Mouse (Mus musculus): ENCODE data around the gene Phb. TPM values are rescaled to one million over a fixed set of nuclear protein-coding genes. Genes with fewer than 3 reads are reported as not detected.

Gene Phb
- polyA plus RNA-seq, 1 experiment from 2014 or later, result 184 TPM

GRCm38 (mm10) chr11:95635030-95635429, 31.7 kb upstream of the Phb start:
- ATAC-seq (ENCODE audit: low read depth) (no peak), DNase-seq (no peak)
- Histone ChIP-seq H3K27ac (no peak overlapping the region), H3K27me3 (peaks cover 7% of the 10 kb centered on the region), H3K9me3 (replicated peaks) (no peaks in the 10 kb centered on the region), H3K9ac (no peak overlapping the region), H3K4me1 (replicated peaks) (no peaks in the 10 kb centered on the region), H3K36me3 (no peaks in the 10 kb centered on the region), H3K4me2 (no peak overlapping the region), H3K4me3 (replicated peaks) (no peak overlapping the region)
- WGBS (ENCODE audit: insufficient replicate concordance), result 2% methylated on average over 2 of the region's 2 CpGs

GRCm38 (mm10) chr11:95640751-95641150, 26.0 kb upstream of the Phb start:
- H3K27ac ChIP-seq, result no peak overlapping the region
- H3K4me3 ChIP-seq (replicated peaks), result no peak overlapping the region
- H3K27me3 ChIP-seq, result peaks cover 64% of the 10 kb centered on the region
- peaks cover 3% of the 10 kb centered on the region; the same call in 1 of the 2 replicates for H3K4me1 ChIP-seq (replicated peaks)
- DNase-seq (no peak), ATAC-seq (ENCODE audit: low read depth) (no peak)
- H3K36me3 ChIP-seq, result no peaks in the 10 kb centered on the region
- no peaks in the 10 kb centered on the region for H3K9me3 ChIP-seq (replicated peaks)
- H3K4me2 ChIP-seq, result no peak overlapping the region
- H3K9ac ChIP-seq, result no peak overlapping the region
- 32% methylated on average over 2 of the region's 2 CpGs for WGBS (ENCODE audit: insufficient replicate concordance)

DNA sequence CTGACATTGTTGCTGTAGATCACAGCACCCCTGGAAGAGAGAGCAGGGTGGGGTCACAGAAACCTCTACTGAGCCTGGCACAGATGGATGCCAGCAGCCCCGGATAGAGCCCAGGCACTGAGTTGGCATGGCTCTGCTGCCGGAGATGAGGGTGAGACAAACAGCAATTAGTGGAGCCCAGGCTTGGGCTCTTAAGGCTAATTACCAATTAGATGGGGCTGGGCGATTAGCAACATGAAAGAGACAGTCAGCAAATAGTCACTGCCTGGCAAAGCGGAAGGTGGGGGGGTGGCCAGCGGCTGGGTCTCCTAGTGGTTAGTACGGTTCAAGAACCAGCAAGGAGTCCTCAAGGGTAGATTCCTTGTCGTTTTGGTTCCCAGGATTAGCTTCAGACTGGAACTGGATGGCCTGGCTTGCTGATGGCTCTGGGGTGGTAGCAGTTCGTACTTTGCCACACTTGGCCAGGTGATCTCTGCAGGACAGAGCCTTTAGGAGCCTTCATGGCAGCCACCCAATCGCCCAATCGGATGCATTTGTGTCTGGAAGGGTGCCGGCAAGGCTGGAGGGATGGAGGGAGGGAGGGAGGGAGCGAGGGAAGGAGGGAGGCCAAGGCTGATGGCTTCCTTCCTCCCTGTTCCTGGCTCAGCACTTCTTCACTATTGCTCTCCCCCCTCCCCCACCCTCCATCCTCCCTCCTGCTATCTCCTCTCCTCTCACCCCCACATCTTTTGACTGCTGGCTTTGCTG, 24.1 kb upstream of the Phb start:
- no peaks in the 10 kb centered on the region for H3K9me3 ChIP-seq (replicated peaks)
- H3K4me3 ChIP-seq (replicated peaks), result no peak overlapping the region
- H3K36me3 ChIP-seq, result no peaks in the 10 kb centered on the region
- DNase-seq (no peak), ATAC-seq (ENCODE audit: low read depth) (no peak)
- H3K4me1 ChIP-seq (replicated peaks), result peaks cover 4% of the 10 kb centered on the region; the same call in 1 of the 2 replicates
- H3K27me3 ChIP-seq, result peaks cover 83% of the 10 kb centered on the region
- H3K4me2 ChIP-seq, result no peak overlapping the region
- no peak overlapping the region for H3K27ac ChIP-seq
- H3K9ac ChIP-seq, result no peak overlapping the region
- WGBS (ENCODE audit: insufficient replicate concordance), result 31% methylated on average over 9 of the region's 12 CpGs

GRCm38 (mm10) chr11:95643856-95644255, 22.9 kb upstream of the Phb start:
- ATAC-seq (ENCODE audit: low read depth), result no peak
- H3K36me3 ChIP-seq, result no peaks in the 10 kb centered on the region
- H3K4me1 ChIP-seq (replicated peaks), result peaks cover 4% of the 10 kb centered on the region; the same call in 1 of the 2 replicates
- H3K27me3 ChIP-seq, result peaks cover 90% of the 10 kb centered on the region
- no peak overlapping the region for H3K4me2 ChIP-seq
- WGBS (ENCODE audit: insufficient replicate concordance), result 46% methylated on average over 5 of the region's 5 CpGs
- H3K4me3 ChIP-seq (replicated peaks), result no peak overlapping the region
- H3K9me3 ChIP-seq (replicated peaks), result no peaks in the 10 kb centered on the region
- no peak overlapping the region for H3K9ac ChIP-seq
- DNase-seq, result no peak
- no peak overlapping the region for H3K27ac ChIP-seq

- Histone ChIP-seq H3K4me1 (replicated peaks) (peaks cover 4% of the 10 kb centered on the region; the same call in 1 of the 2 replicates), H3K27ac (no peak overlapping the region), H3K4me2 (no peak overlapping the region), H3K4me3 (replicated peaks) (no peak overlapping the region), H3K9me3 (replicated peaks) (no peaks in the 10 kb centered on the region), H3K27me3 (peaks cover 93% of the 10 kb centered on the region), H3K36me3 (no peaks in the 10 kb centered on the region), H3K9ac (no peak overlapping the region)
- 49% methylated on average over 7 of the region's 7 CpGs for WGBS (ENCODE audit: insufficient replicate concordance)
- no peak; the same call in 1 of the 2 replicates for ATAC-seq (ENCODE audit: low read depth)
- DNase-seq, result no peak
Observed at GRCm38 (mm10) chr11:95644381-95644780, 22.4 kb upstream of the Phb start.

GRCm38 (mm10) chr11:95645397-95646153, 21.2 kb upstream of the Phb start:
- ATAC-seq (ENCODE audit: low read depth) (no peak), DNase-seq (no peak)
- Histone ChIP-seq H3K4me3 (replicated peaks) (no peak overlapping the region), H3K27ac (no peak overlapping the region), H3K4me2 (no peak overlapping the region), H3K4me1 (replicated peaks) (peaks cover 4% of the 10 kb centered on the region; the same call in 1 of the 2 replicates), H3K36me3 (no peaks in the 10 kb centered on the region), H3K9ac (no peak overlapping the region), H3K27me3 (peaks cover 85% of the 10 kb centered on the region), H3K9me3 (replicated peaks) (no peaks in the 10 kb centered on the region)
- 4% methylated on average over 36 of the region's 36 CpGs for WGBS (ENCODE audit: insufficient replicate concordance)

DNA sequence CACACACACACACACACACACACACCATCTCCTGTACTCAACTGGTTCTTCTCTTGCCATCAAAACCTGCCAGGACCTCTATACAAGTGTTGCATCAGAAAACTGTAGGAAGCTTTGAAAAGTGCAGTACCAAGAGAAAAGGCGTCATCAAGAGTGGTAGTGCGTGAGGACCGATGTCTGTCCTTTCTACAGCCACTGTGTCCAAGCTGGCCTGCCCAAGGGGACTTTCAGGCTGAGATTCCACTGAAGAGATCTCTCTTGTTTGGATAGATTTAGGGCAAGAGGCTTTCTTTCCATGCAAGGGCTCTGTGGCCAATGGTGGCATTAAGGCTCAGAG, 20.6 kb upstream of the Phb start:
- Histone ChIP-seq H3K9ac (no peak overlapping the region), H3K27ac (no peak overlapping the region), H3K4me1 (replicated peaks) (peaks cover 4% of the 10 kb centered on the region; the same call in 1 of the 2 replicates), H3K36me3 (no peaks in the 10 kb centered on the region), H3K27me3 (peaks cover 85% of the 10 kb centered on the region), H3K4me2 (no peak overlapping the region), H3K4me3 (replicated peaks) (no peak overlapping the region), H3K9me3 (replicated peaks) (no peaks in the 10 kb centered on the region)
- DNase-seq (no peak), ATAC-seq (ENCODE audit: low read depth) (no peak)
- 44% methylated on average over 3 of the region's 3 CpGs for WGBS (ENCODE audit: insufficient replicate concordance)

- ATAC-seq (ENCODE audit: low read depth), result no peak
- no peak overlapping the region for H3K4me3 ChIP-seq (replicated peaks)
- H3K27ac ChIP-seq, result no peak overlapping the region
- 41% methylated on average over 3 of the region's 3 CpGs for WGBS (ENCODE audit: insufficient replicate concordance)
- peaks cover 4% of the 10 kb centered on the region; the same call in 1 of the 2 replicates for H3K4me1 ChIP-seq (replicated peaks)
- H3K4me2 ChIP-seq, result no peak overlapping the region
- DNase-seq, result no peak
- H3K36me3 ChIP-seq, result no peaks in the 10 kb centered on the region
- H3K9me3 ChIP-seq (replicated peaks), result no peaks in the 10 kb centered on the region
- peaks cover 81% of the 10 kb centered on the region for H3K27me3 ChIP-seq
- H3K9ac ChIP-seq, result no peak overlapping the region
Observed at GRCm38 (mm10) chr11:95647791-95648190, 19.0 kb upstream of the Phb start.

GRCm38 (mm10) chr11:95648827-95649226, 17.9 kb upstream of the Phb start:
- H3K27ac ChIP-seq, result no peak overlapping the region
- no peaks in the 10 kb centered on the region for H3K36me3 ChIP-seq
- no peaks in the 10 kb centered on the region for H3K9me3 ChIP-seq (replicated peaks)
- H3K27me3 ChIP-seq, result peaks cover 76% of the 10 kb centered on the region
- H3K9ac ChIP-seq, result no peak overlapping the region
- 0 out of 2 replicates have a peak, but pooled peaks cover 4% of the 10 kb centered on the region for H3K4me1 ChIP-seq (replicated peaks)
- DNase-seq (peak; percentile 29), ATAC-seq (ENCODE audit: low read depth) (no peak)
- no peak overlapping the region for H3K4me3 ChIP-seq (replicated peaks)
- no peak overlapping the region for H3K4me2 ChIP-seq
- WGBS (ENCODE audit: insufficient replicate concordance), result 3% methylated on average over 4 of the region's 4 CpGs

DNA sequence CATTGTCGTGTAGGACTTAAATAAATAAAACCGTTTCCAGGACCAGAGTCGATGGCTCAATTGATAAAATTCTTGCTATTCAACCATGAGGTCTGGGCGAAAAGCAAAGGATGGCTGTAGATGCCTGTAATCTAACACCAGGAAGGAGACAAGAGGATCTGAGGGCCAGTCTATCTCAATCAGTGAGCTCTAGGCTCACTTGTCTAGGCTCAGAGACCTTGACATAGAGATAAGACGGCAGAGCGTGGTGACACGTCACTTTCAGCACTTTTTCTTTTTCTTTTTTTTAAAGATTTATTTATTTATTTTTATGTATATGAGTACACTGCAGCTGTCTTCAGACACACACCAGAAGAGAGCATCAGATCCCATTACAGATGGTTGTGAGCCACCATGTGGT, 17.2 kb upstream of the Phb start:
- H3K4me3 ChIP-seq (replicated peaks), result no peak overlapping the region
- no peak overlapping the region for H3K9ac ChIP-seq
- H3K4me2 ChIP-seq, result no peak overlapping the region
- H3K27ac ChIP-seq, result no peak overlapping the region
- ATAC-seq (ENCODE audit: low read depth), result no peak
- WGBS (ENCODE audit: insufficient replicate concordance), result 37% methylated on average over 7 of the region's 7 CpGs
- no peaks in the 10 kb centered on the region for H3K36me3 ChIP-seq
- H3K27me3 ChIP-seq, result peaks cover 74% of the 10 kb centered on the region
- 0 out of 2 replicates have a peak, but pooled peaks cover 4% of the 10 kb centered on the region for H3K4me1 ChIP-seq (replicated peaks)
- DNase-seq, result no peak
- H3K9me3 ChIP-seq (replicated peaks), result no peaks in the 10 kb centered on the region

DNA sequence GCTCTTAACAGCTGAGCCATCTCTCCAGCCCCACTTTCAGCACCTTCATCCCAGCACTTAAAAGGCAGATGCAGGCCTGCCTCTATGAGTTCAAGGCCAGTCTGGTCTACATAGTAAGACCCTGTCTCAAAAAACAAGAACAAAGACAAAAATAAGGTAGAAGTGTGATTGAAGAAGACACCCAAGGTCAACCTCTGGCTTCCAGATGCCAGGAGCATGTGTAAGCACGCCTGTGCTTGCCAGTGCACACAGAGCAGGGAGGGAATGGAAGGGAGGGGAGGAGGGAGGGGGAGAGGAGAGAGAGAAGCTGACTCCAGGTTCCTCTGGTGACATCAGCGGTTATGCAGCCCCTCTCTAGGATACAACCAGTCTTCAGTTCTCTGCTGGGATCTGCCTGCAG, 16.8 kb upstream of the Phb start:
- Histone ChIP-seq H3K36me3 (no peaks in the 10 kb centered on the region), H3K27me3 (peaks cover 70% of the 10 kb centered on the region), H3K4me1 (replicated peaks) (0 out of 2 replicates have a peak, but pooled peaks cover 4% of the 10 kb centered on the region), H3K27ac (no peak overlapping the region), H3K9me3 (replicated peaks) (no peaks in the 10 kb centered on the region), H3K9ac (no peak overlapping the region), H3K4me2 (no peak overlapping the region), H3K4me3 (replicated peaks) (no peak overlapping the region)
- ATAC-seq (ENCODE audit: low read depth) (no peak), DNase-seq (no peak)
- 28% methylated on average over 2 of the region's 2 CpGs for WGBS (ENCODE audit: insufficient replicate concordance)
